Mouse (Mus musculus) bone marrow macrophage, adult 2 months (primary cell): ENCODE measurements around the gene Tkfc. TPM values are rescaled to one million over a fixed set of nuclear protein-coding genes. Genes with fewer than 3 reads are reported as not detected.

Experiments used
- H3K27ac ChIP-seq: 2 replicates; pipeline ENCODE4 v1.5.1; 2012; ENCODE audit warnings: low read depth, low read length; ENCODE audit not compliant: insufficient read depth
- H3K4me1 ChIP-seq: 2 replicates; pipeline ENCODE4 v1.6.1; 2012; ENCODE audit warnings: low read length; ENCODE audit not compliant: control insufficient read depth, insufficient read depth
- H3K4me3 ChIP-seq: 2 replicates; pipeline ENCODE4 v1.5.1; 2012; ENCODE audit warnings: mild to moderate bottlenecking, low read length, moderate library complexity; ENCODE audit not compliant: insufficient read depth
- CTCF ChIP-seq: IDR thresholded peaks from 2 replicates; pipeline ENCODE4 v1.5.1; 2012; ENCODE audit warnings: low read depth, mild to moderate bottlenecking, low read length, moderate library complexity
- POLR2A ChIP-seq: IDR thresholded peaks from 2 replicates; pipeline ENCODE4 v1.6.1; 2012; ENCODE audit warnings: mild to moderate bottlenecking, low read depth, low read length, borderline replicate concordance
- polyA plus RNA-seq: library from polyadenylated mRNA; stranded (reverse); fragments of >200 nt; gene quantifications from 2 replicates; pipeline ENCODE4 v1.2.4, GENCODE M21; 2012; ENCODE audit not compliant: missing spikeins, insufficient read depth, insufficient read length

The Tkfc gene
- polyA plus RNA-seq, 1 experiment: 4.9 TPM

DNA sequence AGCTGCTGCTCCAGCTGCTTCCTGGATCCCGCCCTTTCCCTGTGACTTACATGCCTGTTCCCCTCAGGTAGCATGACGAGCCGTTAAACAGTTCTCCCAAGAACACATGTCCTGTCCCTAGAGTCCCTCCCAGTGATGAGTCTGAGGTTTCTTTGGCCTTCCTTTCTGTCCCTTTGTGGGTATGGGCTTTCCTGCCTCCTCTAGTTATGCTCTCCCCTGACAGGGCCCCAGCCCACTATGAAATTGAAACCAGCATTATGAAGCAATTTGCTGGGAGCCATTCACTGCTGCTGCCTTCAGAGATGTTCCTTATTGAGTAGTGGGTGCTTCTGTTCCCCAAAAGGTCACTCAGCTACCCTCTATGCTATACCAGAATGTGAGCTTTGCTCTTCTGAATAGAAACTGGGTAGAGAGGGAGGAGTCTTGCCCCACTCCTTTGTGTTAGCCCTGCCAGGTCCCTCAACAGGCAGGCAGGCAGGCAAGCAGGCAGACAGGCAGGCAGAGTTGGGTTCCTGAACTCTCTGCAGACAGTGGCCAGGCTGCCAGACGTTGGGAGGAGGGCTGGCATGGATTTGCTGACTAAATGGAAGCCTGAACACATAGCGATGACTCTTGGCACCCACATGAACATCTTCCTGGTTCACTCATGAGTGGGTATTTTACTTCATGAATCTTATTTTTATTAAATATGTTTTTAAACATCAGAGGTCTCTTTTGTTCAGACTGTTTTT, 16.2 kb downstream of the Tkfc start:
- peaks cover 9% of the 10 kb centered on the region for H3K4me1 ChIP-seq
- no peak overlapping the region for H3K27ac ChIP-seq
- H3K4me3 ChIP-seq: no peak overlapping the region
- TF ChIP-seq CTCF (no peak), POLR2A (no peak)

- Histone ChIP-seq H3K4me1 (peaks cover 8% of the 10 kb centered on the region), H3K4me3 (no peak overlapping the region), H3K27ac (no peak overlapping the region)
- TF ChIP-seq POLR2A (no peak), CTCF (no peak)
Observed at GRCm38 (mm10) chr19:10587231-10587630, 18.2 kb downstream of the Tkfc start.

GRCm38 (mm10) chr19:10585112-10585511, 20.3 kb downstream of the Tkfc start:
- Histone ChIP-seq H3K27ac (no peak overlapping the region), H3K4me3 (no peak overlapping the region), H3K4me1 (peaks cover 17% of the 10 kb centered on the region)
- TF ChIP-seq POLR2A: no peak
- no peak for TF ChIP-seq CTCF

GRCm38 (mm10) chr19:10583550-10584146, 21.8 kb downstream of the Tkfc start:
- H3K4me1 ChIP-seq: peaks cover 26% of the 10 kb centered on the region
- TF ChIP-seq CTCF (no peak), POLR2A (no peak)
- no peak overlapping the region for H3K4me3 ChIP-seq
- no peak overlapping the region for H3K27ac ChIP-seq

DNA sequence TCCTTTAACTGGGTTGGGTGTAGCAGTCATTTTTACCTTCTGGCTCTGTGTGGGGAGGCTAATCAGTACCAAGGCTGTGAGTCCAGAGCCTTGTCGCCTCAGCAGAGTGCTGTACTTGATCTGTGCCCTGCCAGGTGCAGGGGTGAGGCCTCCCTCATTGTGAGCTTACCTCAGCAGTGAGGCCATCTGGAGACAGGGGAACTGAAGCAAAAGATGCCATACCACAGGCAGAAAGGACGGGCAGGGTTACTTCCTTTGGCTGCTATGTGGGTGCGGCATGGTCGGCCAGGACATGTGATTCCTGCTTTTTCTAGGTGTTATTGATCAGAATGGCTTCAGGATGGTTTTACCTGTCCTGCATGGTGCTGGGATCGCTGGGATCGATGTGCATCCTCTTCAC, 23.5 kb downstream of the Tkfc start:
- Histone ChIP-seq H3K4me1 (peaks cover 23% of the 10 kb centered on the region), H3K27ac (no peak overlapping the region)
- TF ChIP-seq CTCF (no peak), POLR2A (no peak)

DNA sequence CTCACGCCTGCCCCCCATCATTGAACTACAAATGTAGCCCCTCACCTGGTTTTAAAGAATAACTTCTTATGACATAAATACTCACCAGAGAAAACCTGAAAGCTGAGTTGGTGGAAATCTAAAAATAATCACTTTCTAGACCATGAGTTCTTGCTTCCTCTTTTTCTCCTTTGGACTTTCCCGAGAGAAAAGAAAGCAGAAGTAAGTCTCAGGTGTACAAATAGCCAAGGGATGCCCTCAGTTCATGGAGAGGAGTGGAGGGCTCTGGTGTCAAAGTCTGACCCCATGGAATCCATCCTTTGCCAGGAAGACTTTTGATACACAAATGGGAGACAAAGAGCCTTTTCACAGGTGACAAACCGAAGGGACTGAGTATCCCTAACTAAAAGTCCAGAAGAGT, 24.7 kb downstream of the Tkfc start:
- no peak overlapping the region for H3K27ac ChIP-seq
- peaks cover 23% of the 10 kb centered on the region for H3K4me1 ChIP-seq
- H3K4me3 ChIP-seq: no peak overlapping the region
- TF ChIP-seq POLR2A (no peak), CTCF (no peak)

More for the DNA sequence above, 23.5 kb downstream of the Tkfc start:
- H3K4me3 ChIP-seq: no peak overlapping the region

GRCm38 (mm10) chr19:10580102-10580501, 25.4 kb downstream of the Tkfc start:
- Histone ChIP-seq H3K4me3 (no peak overlapping the region), H3K27ac (no peak overlapping the region), H3K4me1 (peaks cover 23% of the 10 kb centered on the region)
- TF ChIP-seq POLR2A (no peak), CTCF (no peak)

DNA sequence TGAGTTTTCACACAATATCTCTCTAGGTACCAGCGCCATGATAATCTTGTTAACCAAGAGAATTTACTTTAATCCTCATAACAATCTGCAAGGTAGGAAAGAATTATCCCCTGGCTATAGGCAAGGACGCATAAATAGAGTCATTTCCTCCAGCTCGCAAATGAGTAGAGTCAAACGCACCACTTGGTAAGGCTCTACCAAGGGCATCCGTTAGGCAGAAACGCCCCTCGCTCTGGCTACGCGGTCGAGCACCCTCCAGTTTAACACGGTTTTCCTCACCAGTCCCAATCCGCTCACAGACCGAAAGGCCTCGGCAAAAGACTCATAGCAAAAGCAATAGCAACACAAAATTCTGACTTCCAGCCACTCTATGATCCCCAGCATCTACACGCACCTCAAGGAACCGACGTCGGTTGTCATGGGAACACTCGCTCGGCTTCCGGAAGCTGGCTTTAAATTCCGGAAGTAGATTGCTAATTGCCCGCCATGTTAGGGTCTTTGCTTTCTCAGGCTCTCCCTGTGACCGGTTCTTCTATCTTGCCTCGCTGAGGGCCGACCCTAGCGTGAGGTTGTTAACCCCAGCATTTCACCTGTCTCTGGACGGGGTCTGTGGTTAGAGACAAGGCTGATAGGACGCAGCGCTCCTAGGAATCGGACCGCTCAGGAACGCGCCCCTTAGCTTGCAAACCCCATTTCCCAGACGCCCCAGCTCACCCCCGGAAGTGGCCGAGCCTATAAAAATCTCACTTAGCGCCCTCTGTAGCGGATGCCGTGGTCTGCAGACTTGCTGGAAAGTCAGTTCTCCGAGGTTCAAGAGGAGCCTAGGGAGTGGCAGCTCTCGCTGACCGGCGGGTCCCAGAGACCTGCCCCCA, 28.5 kb downstream of the Tkfc start, which contains the start of the genes Cyb561a3 and Tmem138:
Cyb561a3 (plus strand) TSS at position 483 of the 872 bp plus-strand sequence.
Tmem138 (minus strand) TSS at position 673 of the 872 bp plus-strand sequence.
- TF ChIP-seq POLR2A: peak; percentile 90
- TF ChIP-seq CTCF: peak; percentile 35; the same call in 1 of the 2 replicates
- H3K4me3 ChIP-seq: peak within 1 kb of the TSS; percentile 77
- H3K4me1 ChIP-seq: peaks cover 21% of the 10 kb centered on the region
- H3K27ac ChIP-seq: peak within 1 kb of the TSS; percentile 70

DNA sequence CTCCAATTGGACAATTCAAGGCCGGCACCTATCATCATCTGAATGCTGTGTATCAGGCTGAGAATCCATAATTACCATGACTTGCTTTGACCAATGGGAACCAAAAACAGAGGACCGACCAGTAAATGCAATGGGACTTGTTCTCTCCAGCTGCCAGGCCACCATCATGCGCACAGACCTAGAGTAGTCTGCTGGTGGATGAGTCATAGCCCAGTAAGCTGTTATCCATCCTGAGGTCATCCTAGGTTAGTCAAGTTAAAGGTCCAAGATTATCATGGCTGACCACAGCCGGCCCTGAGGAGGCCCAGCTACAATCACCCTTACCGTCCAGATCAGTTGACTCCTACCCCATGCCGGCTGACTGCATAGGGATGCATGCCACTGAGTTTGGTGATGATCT, 35.8 kb downstream of the Tkfc start:
- TF ChIP-seq POLR2A: no peak
- TF ChIP-seq CTCF: no peak
- Histone ChIP-seq H3K4me3 (no peak overlapping the region), H3K4me1 (peaks cover 4% of the 10 kb centered on the region; the same call in 1 of the 2 replicates), H3K27ac (no peak overlapping the region)

DNA sequence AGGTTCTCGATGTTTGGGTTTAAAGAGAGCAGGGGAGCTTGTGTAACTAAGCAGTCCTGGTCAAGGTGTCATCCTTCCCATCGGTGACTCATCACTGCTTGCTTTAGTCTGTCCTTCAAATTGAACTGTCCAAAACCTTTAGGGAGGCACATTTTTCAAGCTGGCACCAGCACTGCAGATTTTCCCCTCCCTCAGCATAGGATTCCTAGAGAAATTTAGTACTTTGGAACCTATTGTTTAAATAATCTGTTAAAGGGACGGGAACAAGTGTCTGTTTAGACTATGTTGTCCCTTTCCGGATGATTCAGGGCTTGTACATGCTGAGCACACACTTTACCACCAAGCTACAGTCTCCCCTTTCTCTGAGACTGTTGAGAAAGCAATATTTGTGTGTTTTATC, 40.2 kb downstream of the Tkfc start:
- no peak overlapping the region for H3K4me3 ChIP-seq
- no peak overlapping the region for H3K27ac ChIP-seq
- H3K4me1 ChIP-seq: peaks cover 12% of the 10 kb centered on the region
- TF ChIP-seq CTCF: no peak
- no peak for TF ChIP-seq POLR2A
